Mouse (Mus musculus) C2C12 (cell line): ENCODE measurements around the gene Stum. TPM values are rescaled to one million over a fixed set of nuclear protein-coding genes. Genes with fewer than 3 reads are reported as not detected.

Experiments used
- H3K27me3 ChIP-seq: one replicate; pipeline ENCODE4 v1.6.1; 2011; ENCODE audit not compliant: control insufficient read depth, insufficient read depth, insufficient read length
- H3K36me3 ChIP-seq: one replicate; pipeline ENCODE4 v1.6.1; 2011; ENCODE audit not compliant: control insufficient read depth, insufficient read depth
- H3K4me3 ChIP-seq: one replicate; pipeline ENCODE4 v1.5.1; 2011; ENCODE audit warnings: mild to moderate bottlenecking, control low read depth; ENCODE audit not compliant: poor library complexity, insufficient read depth, severe bottlenecking
- H3K79me2 ChIP-seq: one replicate; pipeline ENCODE4 v1.6.1; 2011; ENCODE audit not compliant: control insufficient read depth, insufficient read depth
- H3K79me3 ChIP-seq: one replicate; pipeline ENCODE4 v1.6.1; 2011; ENCODE audit warnings: low read depth, control low read depth
- H3ac ChIP-seq: one replicate; pipeline ENCODE3; 2011; ENCODE audit warnings: low read depth; ENCODE audit not compliant: control insufficient read depth, insufficient read length
- CEBPB ChIP-seq: IDR thresholded peaks from one replicate; pipeline ENCODE4 v1.6.1; 2011; ENCODE audit warnings: low read depth, mild to moderate bottlenecking, control low read depth, moderate library complexity
- CTCF ChIP-seq: IDR thresholded peaks from one replicate; pipeline ENCODE4 v1.5.1; 2011; ENCODE audit not compliant: control insufficient read depth, insufficient read depth, insufficient read length
- FOSL1 ChIP-seq: IDR thresholded peaks from one replicate; pipeline ENCODE4 v1.8.0; 2011; ENCODE audit warnings: mild to moderate bottlenecking, low read length; ENCODE audit not compliant: poor library complexity, insufficient read depth, severe bottlenecking
- MAX ChIP-seq: IDR thresholded peaks from one replicate; pipeline ENCODE4 v1.6.1; 2011; ENCODE audit warnings: mild to moderate bottlenecking, control low read depth
- MYOD1 ChIP-seq: IDR thresholded peaks from one replicate; pipeline ENCODE4 v1.6.1; 2011; ENCODE audit warnings: low read depth; ENCODE audit not compliant: control insufficient read depth, insufficient read length
- MYOG ChIP-seq: IDR thresholded peaks from one replicate; pipeline ENCODE4 v1.6.1; 2011; ENCODE audit not compliant: control insufficient read depth, insufficient read length; ENCODE audit errors: extremely low read depth
- USF1 ChIP-seq: IDR thresholded peaks from one replicate; pipeline ENCODE4 v1.6.1; 2011; ENCODE audit warnings: low read depth, mild to moderate bottlenecking, control low read depth, moderate library complexity
- polyA plus RNA-seq: library from polyadenylated mRNA; unstranded; fragments of >200 nt; fragmentation: generic; extraction: Trizol; gene quantifications from one replicate; pipeline ENCODE4 v1.2.1, GENCODE M21; 2012; ENCODE audit warnings: missing spikeins

Gene Stum
- polyA plus RNA-seq, 1 experiment: not detected

DNA sequence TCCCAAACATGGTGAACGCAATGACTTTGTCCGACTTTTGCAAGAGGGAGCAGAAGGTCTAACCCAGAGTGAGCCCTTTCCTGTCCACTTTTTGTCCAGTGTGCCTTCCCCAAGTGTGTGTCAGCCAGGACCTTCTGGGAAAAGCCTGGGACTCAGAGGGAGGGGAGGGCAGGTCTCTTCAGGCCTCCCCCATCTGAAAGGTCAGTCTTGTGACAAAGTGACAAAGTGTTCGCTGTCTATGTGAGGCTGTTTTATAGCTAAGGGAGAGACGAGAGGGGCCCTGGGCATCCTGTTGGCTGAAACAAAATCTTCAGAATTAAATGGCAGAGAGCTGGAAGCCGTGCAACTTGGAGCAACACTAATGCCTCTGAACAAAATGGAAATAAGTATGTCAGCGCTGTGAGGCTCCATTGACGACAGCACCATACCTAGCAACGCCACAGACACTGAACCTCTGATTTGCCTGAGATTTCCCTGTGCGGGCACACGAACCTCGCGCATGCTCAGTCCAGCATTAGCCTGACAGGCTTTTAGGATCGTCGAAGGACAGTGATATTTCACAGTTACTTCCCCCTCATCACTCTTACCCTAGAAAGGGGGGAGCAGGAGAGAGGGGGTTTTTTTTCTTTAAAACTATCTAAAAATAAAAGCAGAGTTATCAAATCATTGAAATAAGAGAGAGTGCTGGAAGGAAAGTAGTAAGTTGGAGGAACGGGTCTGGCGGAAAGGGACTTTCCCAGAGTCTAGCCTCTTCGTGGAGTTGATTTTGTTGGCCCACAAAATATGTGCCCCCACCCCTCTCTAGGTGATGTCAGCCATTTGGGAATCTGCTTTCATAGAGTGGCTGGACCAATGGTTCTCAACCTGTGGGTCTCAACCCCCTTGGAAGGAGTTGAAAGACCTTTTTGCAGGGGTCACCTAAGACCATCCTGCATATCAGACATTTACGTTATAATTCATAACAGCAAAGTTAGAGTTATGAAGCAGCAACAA lies 75.3 kb downstream of the Stum start:
- Histone ChIP-seq H3K27me3 (no peaks in the 10 kb centered on the region), H3K79me3 (no peaks in the 10 kb centered on the region), H3K36me3 (no peaks in the 10 kb centered on the region), H3K79me2 (no peaks in the 10 kb centered on the region), H3K4me3 (no peak overlapping the region), H3ac (no peak overlapping the region)
- TF ChIP-seq MYOD1: no peak

GRCm38 (mm10) chr1:180407171-180407671 lies 76.1 kb downstream of the Stum start:
- H3ac ChIP-seq: peak overlapping the region; percentile 24
- TF ChIP-seq CEBPB (no peak), MYOD1 (no peak), USF1 (no peak), CTCF (peak; percentile 30)
- no peaks in the 10 kb centered on the region for H3K27me3 ChIP-seq
- H3K79me2 ChIP-seq: no peaks in the 10 kb centered on the region
- no peaks in the 10 kb centered on the region for H3K36me3 ChIP-seq
- H3K4me3 ChIP-seq: no peak overlapping the region
- H3K79me3 ChIP-seq: no peaks in the 10 kb centered on the region

DNA sequence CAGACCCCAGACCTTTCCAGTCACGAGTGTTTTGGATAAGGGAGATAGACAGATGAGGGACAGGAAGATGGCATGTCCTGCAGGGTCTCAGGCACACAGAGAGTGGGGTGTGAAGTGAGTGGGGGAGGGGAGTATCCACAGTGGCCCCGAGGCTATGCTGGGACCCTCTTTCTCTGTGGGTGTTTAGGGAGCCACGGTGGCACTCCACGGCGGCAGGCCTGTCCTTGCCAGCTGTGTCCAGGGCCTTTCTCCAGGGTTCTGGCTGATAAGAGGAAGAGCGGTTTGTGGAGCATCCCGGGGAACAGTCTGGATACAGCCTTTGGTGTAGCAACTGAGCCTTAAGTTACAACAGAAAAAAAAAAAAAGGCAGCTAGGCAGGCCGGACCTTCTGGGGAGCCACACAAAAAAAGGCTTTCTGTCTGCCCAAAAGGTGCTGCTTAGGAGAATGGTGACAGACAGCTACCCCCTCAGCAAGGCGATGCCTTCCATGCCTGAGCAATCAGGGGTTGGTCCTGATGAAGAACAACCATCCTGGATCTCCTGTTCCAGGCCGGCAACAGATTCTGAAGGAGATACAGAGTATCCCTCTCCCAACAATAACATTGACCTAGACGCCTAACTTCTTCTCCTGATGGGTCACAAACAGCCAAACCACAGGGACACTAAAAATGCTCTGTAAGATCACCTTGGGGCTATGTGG lies 76.8 kb downstream of the Stum start:
- Histone ChIP-seq H3ac (no peak overlapping the region), H3K36me3 (no peaks in the 10 kb centered on the region), H3K79me3 (no peaks in the 10 kb centered on the region), H3K4me3 (no peak overlapping the region), H3K79me2 (no peaks in the 10 kb centered on the region), H3K27me3 (no peaks in the 10 kb centered on the region)
- no peak for TF ChIP-seq CEBPB
- TF ChIP-seq MAX: no peak
- TF ChIP-seq CTCF: no peak
- TF ChIP-seq MYOD1: no peak
- TF ChIP-seq FOSL1: no peak

DNA sequence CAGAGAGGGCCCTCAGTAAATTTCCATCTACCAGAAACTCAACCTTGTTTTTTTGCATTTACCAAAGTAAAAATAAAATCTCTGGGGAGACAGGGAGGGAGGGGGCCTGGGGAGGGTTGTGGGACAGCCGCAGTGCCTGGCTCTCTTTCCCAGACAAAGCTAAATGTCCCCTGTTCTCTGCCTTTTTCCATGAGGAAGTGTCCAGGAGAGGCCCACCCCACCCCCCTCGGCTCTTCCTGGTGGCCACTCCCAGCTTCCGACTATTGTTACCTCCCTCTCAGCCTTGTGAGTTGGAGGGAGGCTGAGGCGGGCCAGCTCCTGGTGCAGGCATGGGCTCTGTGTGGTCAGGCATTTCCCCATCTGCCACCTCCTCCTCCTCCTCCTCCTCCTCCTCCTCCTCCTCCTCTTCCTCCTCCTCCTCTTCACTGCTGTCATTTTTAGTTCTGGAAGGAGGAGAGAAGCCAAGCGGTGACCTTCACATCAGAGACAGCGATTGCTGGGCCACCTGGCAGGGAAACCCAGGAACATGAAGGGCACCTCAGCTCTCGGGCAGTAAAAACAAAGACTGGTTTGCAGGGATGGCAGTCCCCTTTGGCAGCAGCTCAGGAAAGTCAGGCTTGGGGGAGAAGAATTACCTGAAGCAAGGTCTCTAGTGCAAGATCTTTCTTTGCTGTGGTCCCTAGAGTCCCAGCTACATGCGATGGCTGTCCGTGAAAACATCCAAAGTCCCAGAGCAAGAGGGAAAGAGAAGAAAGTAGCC lies 77.5 kb downstream of the Stum start:
- TF ChIP-seq FOSL1: no peak
- TF ChIP-seq USF1: no peak
- TF ChIP-seq MYOG: no peak
- TF ChIP-seq MYOD1: no peak
- TF ChIP-seq CTCF: no peak
- no peak for TF ChIP-seq MAX
- TF ChIP-seq CEBPB: no peak
- no peaks in the 10 kb centered on the region for H3K79me2 ChIP-seq
- H3K4me3 ChIP-seq: no peak overlapping the region
- H3K27me3 ChIP-seq: no peaks in the 10 kb centered on the region
- H3ac ChIP-seq: no peak overlapping the region
- no peaks in the 10 kb centered on the region for H3K79me3 ChIP-seq
- H3K36me3 ChIP-seq: no peaks in the 10 kb centered on the region

DNA sequence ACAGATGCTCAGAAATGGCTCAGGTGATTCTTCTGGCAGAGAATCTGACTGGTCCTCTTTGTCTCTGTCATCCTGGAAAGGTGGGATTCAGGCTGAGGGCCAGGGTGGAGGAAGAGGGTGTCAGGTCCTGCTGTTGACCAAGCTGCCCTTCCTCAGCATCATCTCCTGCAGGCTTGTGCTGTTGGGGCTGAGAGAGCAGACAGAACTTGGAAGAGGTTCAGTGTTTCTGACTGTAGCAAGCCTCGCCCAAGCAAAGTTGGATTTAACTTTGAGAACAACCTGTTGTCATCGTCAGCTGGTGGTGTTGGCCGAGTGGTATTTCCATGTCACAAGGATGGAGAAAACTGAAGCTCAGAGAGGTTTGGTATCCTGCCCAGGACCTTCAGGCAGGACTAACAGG lies 78.6 kb downstream of the Stum start:
- no peaks in the 10 kb centered on the region for H3K27me3 ChIP-seq
- TF ChIP-seq USF1: no peak
- TF ChIP-seq CEBPB: no peak
- no peak for TF ChIP-seq MAX
- no peak for TF ChIP-seq MYOG
- no peak for TF ChIP-seq FOSL1
- no peak for TF ChIP-seq MYOD1
- TF ChIP-seq CTCF: no peak

More for the DNA sequence above, 78.6 kb downstream of the Stum start:
- no peak overlapping the region for H3ac ChIP-seq
- no peaks in the 10 kb centered on the region for H3K36me3 ChIP-seq
- H3K79me3 ChIP-seq: no peaks in the 10 kb centered on the region
- H3K79me2 ChIP-seq: no peaks in the 10 kb centered on the region
- no peak overlapping the region for H3K4me3 ChIP-seq
